Mouse (Mus musculus): ENCODE results near the gene Olfr1338.

Gene Olfr1338

GRCm38 (mm10) chr4:118758637-118759036, at the start of gene Olfr1338:
Gene Olfr1338, minus strand, starts transcription at chr4:118758737.
- no peak for DNase-seq

GRCm38 (mm10) chr4:118792796-118793195, 34.3 kb upstream of the Olfr1338 start:
- DNase-seq, result peak; percentile 52 to 62

DNA sequence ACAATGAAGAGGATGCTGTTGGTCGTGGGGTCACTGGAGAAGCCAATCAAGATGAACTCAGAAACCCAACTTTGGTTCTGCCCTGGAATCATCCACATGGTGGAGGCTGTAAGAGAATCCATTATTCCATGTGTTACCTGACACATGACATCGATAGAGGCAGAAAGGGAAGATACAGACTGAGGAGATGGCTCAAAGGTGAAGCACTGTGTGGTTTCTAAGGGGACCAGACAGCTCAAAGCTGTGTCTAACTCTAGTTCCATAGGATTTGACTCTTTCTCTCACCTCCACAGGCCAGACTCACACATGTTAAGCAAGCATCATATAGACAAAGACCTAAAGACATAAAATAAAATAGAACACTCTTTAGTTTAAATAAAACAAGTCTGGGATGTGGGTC, 23.9 kb upstream of the Olfr1338 start, which contains the start of gene Olfr1337:
Gene Olfr1337, minus strand, starts transcription at position 101 of the 400 bp plus-strand sequence.
- DNase-seq, result no peak

DNA sequence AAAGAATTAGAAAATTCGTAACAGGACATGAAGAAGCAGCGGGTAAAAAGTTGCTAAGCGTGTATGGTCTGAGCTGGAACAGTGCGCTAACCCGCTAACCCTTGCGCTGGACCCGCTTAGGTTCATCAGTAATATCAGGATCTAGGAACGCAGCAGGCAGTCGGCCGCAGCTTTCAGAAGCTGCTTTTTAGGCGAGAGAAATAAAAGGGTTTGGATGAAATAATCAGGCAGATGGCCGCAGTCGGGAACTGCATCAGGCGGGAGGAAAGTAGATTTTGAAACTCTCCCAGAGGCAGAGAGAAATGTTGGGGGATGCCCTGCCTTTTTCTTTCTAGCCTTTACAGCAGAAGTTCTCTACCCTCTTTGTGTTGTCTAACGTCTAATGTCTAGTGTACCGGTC, 16.7 kb downstream of the Olfr1338 start:
- DNase-seq, result peak; percentile 38 to 70

DNA sequence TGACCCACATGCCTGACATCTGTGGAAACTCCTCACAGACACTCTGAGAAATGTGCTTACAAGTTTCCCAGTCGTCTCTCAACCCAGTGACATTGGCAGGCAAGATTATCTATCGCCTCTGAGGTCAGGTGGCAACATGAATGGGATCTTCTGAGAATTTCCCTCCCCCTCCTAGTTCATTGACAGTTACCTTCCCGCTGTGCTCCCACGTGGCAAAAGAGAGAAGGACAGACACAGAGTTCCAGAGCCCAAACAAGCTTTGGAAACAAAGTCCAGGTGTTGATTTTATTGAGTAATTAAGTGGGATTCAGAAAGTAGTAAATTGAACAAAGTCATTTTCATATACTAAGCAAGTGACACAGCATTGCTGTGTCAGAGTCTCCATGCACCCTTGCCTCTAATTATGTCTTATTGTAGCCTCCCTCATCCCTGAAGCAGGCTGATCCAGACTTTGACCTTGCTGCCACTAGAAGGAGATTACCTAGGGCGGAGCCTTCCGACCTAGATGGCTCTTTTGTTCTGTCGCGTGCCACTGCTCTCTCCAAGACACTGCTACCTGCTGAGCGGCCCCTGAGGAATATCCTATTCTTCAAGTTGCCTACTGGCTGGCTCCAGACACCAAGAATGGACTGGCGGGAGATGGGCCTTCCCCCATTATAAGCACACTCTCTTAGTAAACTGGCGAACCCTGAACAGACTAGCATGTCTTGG, 17.4 kb downstream of the Olfr1338 start:
- peak in 1 of 2 experiments; percentile 6 for DNase-seq

- no peak for DNase-seq
Observed at GRCm38 (mm10) chr4:118739574-118739973, 19.0 kb downstream of the Olfr1338 start.

DNA sequence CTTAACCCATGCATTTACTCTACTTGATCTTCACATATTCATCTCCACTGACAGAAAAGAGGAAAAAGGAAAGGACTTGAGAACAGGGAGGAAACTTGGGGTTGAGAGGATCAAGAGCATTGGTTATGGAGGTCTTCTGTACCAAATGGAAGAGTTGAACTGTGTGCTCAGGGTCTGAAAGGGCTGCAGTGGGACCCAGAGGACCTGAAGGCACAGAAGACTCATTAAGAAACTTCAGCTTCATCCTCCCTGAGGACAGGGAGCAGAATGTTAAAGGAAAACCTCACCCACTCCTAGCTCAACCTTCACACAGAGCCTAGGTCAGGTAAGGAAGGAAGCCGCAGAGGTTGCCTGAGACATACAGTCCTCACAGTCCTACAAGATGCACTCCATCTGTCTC, 26.7 kb downstream of the Olfr1338 start, which contains the start of gene Olfr1339:
Gene Olfr1339, plus strand, starts transcription at position 301 of the 400 bp plus-strand sequence.
- DNase-seq, result no peak

DNA sequence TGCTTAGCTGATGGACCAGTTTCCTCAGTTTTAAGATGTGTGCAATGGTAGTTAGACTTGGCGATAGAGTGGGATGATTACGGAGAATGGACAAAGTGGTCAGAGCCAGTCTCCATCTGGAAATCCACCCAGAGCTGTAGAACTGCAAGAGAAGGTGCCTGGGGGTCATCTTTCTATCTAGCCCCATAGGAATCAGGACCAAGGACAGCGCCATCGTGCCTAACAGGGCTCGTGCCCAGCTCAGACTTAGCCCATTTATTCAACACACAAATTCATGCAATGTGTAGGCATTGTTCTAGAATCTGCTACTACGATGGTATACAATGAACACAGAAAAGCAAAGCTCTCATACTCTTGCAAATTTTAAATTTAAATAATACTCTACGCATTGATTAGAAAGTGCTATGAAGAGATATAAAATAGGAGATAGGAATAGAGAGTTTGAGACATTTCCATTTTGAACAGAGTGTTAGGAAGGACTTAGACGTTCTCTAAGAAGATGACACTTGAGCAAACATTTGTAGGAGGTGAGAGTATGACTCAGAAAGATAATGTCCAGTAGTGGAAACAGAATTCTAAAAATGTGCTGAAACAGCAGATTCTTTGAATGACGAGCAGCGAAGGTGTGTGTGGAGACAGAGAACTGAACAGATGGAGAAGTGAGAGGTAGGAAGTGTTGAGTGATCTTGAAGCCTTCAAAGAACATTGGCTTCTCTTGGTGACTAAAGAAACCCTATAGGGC, 36.6 kb downstream of the Olfr1338 start:
- no peak for DNase-seq

DNA sequence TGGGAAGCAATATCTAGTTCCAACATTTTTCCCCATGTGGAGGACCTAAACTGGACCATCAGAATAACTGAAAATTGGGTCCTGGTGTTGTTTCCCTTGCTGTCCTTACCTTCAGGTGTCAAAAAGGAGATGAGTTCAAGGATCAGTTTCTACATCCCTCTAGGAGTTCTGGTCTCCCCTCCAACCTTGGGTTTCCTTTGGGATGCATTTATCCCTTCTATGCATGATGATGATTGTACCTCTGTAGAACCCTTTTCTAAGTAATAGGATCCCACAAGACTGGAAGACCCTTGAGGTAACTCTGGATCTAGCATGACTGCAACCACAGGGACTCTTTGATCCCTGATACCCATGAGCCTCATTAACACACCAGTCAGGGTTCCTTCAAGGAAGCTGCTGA, 38.7 kb downstream of the Olfr1338 start, which contains the start of gene Olfr1340:
Gene Olfr1340, plus strand, starts transcription at position 301 of the 400 bp plus-strand sequence.
- DNase-seq, result no peak

GRCm38 (mm10) chr4:118711656-118712055, 46.9 kb downstream of the Olfr1338 start:
- no peak for DNase-seq

GRCm38 (mm10) chr4:118708086-118708485, 50.5 kb downstream of the Olfr1338 start:
- no peak for DNase-seq

GRCm38 (mm10) chr4:118703223-118703622, 55.3 kb downstream of the Olfr1338 start, which contains the start of gene Olfr1341:
Gene Olfr1341, plus strand, starts transcription at chr4:118703523.
- DNase-seq, result no peak

Measured in cerebellum, postnatal 10 days (tissue).